Mouse (Mus musculus): Measurements from ENCODE around the gene Fanci. TPM values are rescaled to one million over a fixed set of nuclear protein-coding genes. Genes with fewer than 3 reads are reported as not detected.

Fanci gene
- polyA plus RNA-seq, 1 experiment from 2014 or later = 24.0 TPM

DNA sequence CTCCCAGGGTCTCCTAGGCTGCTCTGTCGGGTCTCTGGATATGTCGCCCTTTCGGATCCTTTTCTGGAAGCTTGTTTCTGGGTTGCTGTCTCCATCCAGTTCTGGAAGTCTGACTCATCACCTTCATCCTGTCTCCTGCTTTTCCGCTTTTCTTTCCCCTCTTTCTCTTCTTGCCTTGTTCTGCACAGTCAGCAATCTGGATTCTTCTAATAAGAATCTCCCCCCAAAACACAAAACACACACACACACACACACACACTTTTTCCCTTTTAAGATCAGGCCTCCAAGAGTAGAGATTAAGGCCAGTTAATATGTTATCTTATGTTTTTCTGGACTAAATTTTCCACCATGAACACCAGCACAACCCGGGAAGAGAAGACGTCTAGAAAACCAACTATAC, 106.6 kb downstream of the Fanci start:
- DNase-seq (ENCODE audit: low spot score) = no peak
- no peaks in the 10 kb centered on the region for H3K9me3 ChIP-seq (ENCODE audit: control insufficient read depth, low read length)
- peak overlapping the region; percentile 76 for H3K4me3 ChIP-seq (ENCODE audit: low read depth, low read length)
- no peaks in the 10 kb centered on the region; the same call in 1 of the 2 replicates for H3K36me3 ChIP-seq (ENCODE audit: control insufficient read depth, insufficient read depth, low read length)
- peak overlapping the region; percentile 98 for H3K9ac ChIP-seq (ENCODE audit: low read length)
- peak overlapping the region; percentile 72 for H3K4me2 ChIP-seq (ENCODE audit: low read depth, low read length, severe bottlenecking)
- ATAC-seq (replicated peaks; ENCODE audit: low FRiP score) = no peak
- WGBS = 5% methylated on average over 6 of the region's 6 CpGs
- H3K4me1 ChIP-seq (replicated peaks; ENCODE audit: control insufficient read depth, insufficient read depth, low read length) = peaks cover 16% of the 10 kb centered on the region
- peak overlapping the region; percentile 99 for H3K27ac ChIP-seq (ENCODE audit: low read depth, low read length)
- peaks cover 23% of the 10 kb centered on the region for H3K27me3 ChIP-seq (ENCODE audit: control insufficient read depth, insufficient read depth, low read length)

DNA sequence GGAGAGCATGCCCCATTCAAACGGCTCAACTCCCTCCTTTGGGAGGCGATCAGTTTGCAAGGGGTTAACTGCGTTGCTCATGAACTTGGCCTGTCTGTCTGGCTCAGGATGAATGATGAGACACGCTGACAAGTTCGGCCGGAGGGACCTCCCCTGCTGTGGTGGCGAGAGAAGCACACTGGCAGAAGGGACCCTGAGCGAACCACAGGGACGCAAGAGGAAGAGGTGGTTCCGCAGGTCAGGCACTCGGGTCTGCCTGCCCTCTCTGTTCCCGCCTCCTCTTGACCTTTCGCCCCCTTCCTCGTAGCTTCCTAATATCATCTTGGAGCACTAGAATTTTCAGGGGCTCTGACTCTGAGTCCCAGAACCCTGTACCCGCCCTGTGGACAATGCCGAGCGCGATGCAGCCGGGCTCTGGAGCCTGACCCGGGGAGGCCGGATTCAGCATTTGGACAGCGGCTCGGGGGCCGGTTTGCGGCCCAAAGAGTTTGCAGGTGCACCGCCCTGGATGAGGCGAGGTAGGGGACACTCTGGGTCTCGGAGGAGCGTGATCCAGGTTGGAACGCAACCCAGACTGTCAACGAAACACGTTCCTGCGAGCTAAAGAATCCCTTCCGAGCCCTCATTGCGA, 107.4 kb downstream of the Fanci start:
- ATAC-seq (replicated peaks; ENCODE audit: low FRiP score) = peak; percentile 17
- H3K9me3 ChIP-seq (ENCODE audit: control insufficient read depth, low read length) = no peaks in the 10 kb centered on the region
- peak overlapping the region; percentile 76 for H3K4me3 ChIP-seq (ENCODE audit: low read depth, low read length)
- peak; percentile 88 for DNase-seq (ENCODE audit: low spot score)
- peak overlapping the region; percentile 98 for H3K9ac ChIP-seq (ENCODE audit: low read length)
- peak overlapping the region; percentile 72 for H3K4me2 ChIP-seq (ENCODE audit: low read depth, low read length, severe bottlenecking)
- H3K36me3 ChIP-seq (ENCODE audit: control insufficient read depth, insufficient read depth, low read length) = no peaks in the 10 kb centered on the region; the same call in 1 of the 2 replicates
- H3K4me1 ChIP-seq (replicated peaks; ENCODE audit: control insufficient read depth, insufficient read depth, low read length) = peaks cover 16% of the 10 kb centered on the region
- under 1% methylated on average over 35 of the region's 35 CpGs for WGBS
- peak overlapping the region; percentile 99 for H3K27ac ChIP-seq (ENCODE audit: low read depth, low read length)
- peaks cover 26% of the 10 kb centered on the region for H3K27me3 ChIP-seq (ENCODE audit: control insufficient read depth, insufficient read depth, low read length)

Other genes with a start within 250 kb of the Fanci start
- 65.1 and 78.7 TPM in 2 replicates for gene Mfge8, start 242.9 kb upstream of the Fanci start, polyA plus RNA-seq (2014; fragmentation: Nextera tagmentation; extraction: Ambion mirVana)
- gene Abhd2, start 118.7 kb upstream of the Fanci start, polyA plus RNA-seq (2014; fragmentation: Nextera tagmentation; extraction: Ambion mirVana) = 13.2 and 14.1 TPM in 2 replicates
- 3.0 and 3.5 TPM in 2 replicates for gene Rlbp1, start 4.9 kb upstream of the Fanci start, polyA plus RNA-seq (2014; fragmentation: Nextera tagmentation; extraction: Ambion mirVana)
- gene Polg, start 74.4 kb downstream of the Fanci start, polyA plus RNA-seq (2014; fragmentation: Nextera tagmentation; extraction: Ambion mirVana) = 48.2 and 48.5 TPM in 2 replicates
- 5.5 and 6.8 TPM in 2 replicates for gene Rhcg, start 225.7 kb downstream of the Fanci start, polyA plus RNA-seq (2014; fragmentation: Nextera tagmentation; extraction: Ambion mirVana)

All from forebrain, embryonic 11.5 days (tissue).